Mouse (Mus musculus): ENCODE results near the gene Tfg. TPM values are rescaled to one million over a fixed set of nuclear protein-coding genes. Genes with fewer than 3 reads are reported as not detected.

Tfg gene
- polyA plus RNA-seq, 1 experiment from 2014 or later = 157 TPM

Other genes with a start within 250 kb of the Tfg start
- gene Abi3bp, start 239.6 kb downstream of the Tfg start, polyA plus RNA-seq (2015; fragmentation: Nextera tagmentation; extraction: Ambion mirVana) = 2.2 and 2.8 TPM in 2 replicates
- gene Adgrg7, start 78.4 kb upstream of the Tfg start, polyA plus RNA-seq (2015; fragmentation: Nextera tagmentation; extraction: Ambion mirVana) = not detected in 2 replicates
- 7.9 and 13.0 TPM in 2 replicates for gene Tmem45a, start 168.7 kb upstream of the Tfg start, polyA plus RNA-seq (2015; fragmentation: Nextera tagmentation; extraction: Ambion mirVana)
- 0.32 TPM in 1 of 2 replicates, not detected in the other for gene Lnp1, start 210.6 kb upstream of the Tfg start, polyA plus RNA-seq (2015; fragmentation: Nextera tagmentation; extraction: Ambion mirVana)